Mouse (Mus musculus) cortical plate, adult 2 months (tissue): ENCODE results near the gene Wdr24. TPM values are rescaled to one million over a fixed set of nuclear protein-coding genes. Genes with fewer than 3 reads are reported as not detected.

Experiments used
- H3K27ac ChIP-seq: fragments of 200-500 bp; 2 replicates; pipeline ENCODE4 v1.5.1; 2012; ENCODE audit warnings: low read length, control low read depth, inconsistent platforms; ENCODE audit not compliant: insufficient read depth
- H3K4me1 ChIP-seq: fragments of 200-500 bp; 2 replicates; pipeline ENCODE4 v1.6.1; 2011; ENCODE audit warnings: low read length; ENCODE audit not compliant: control insufficient read depth, insufficient read depth
- H3K4me3 ChIP-seq: fragments of 200-500 bp; 2 replicates; pipeline ENCODE4 v1.5.1; 2011; ENCODE audit warnings: mild to moderate bottlenecking, low read length, control low read depth; ENCODE audit not compliant: insufficient read depth
- CTCF ChIP-seq: fragments of 200-500 bp; IDR thresholded peaks from 2 replicates; pipeline ENCODE4 v1.5.1; 2011; ENCODE audit warnings: mild to moderate bottlenecking, control low read depth, low read length; ENCODE audit not compliant: insufficient read depth; ENCODE audit errors: extremely low read depth
- POLR2A ChIP-seq: fragments of 200-500 bp; IDR thresholded peaks from 2 replicates; pipeline ENCODE4 v1.6.1; 2011; ENCODE audit warnings: mild to moderate bottlenecking, low read length, control low read depth; ENCODE audit not compliant: insufficient read depth; ENCODE audit errors: extremely low read depth
- polyA plus RNA-seq: library from polyadenylated mRNA; depleted of rRNA; stranded (reverse); fragments of >200 nt; gene quantifications from 2 replicates; pipeline ENCODE4 v1.2.3, GENCODE M21; 2012

Gene Wdr24
- polyA plus RNA-seq, 1 experiment, result 36.4 TPM

- Histone ChIP-seq H3K4me1 (peaks cover 6% of the 10 kb centered on the region), H3K4me3 (peak overlapping the region; percentile 51; the same call in 1 of the 2 replicates), H3K27ac (no peak overlapping the region)
- TF ChIP-seq POLR2A, result no peak
- TF ChIP-seq CTCF, result no peak
Observed at GRCm38 (mm10) chr17:25835301-25835700, 11.9 kb downstream of the Wdr24 start.

GRCm38 (mm10) chr17:25835816-25836215 lies 12.4 kb downstream of the Wdr24 start:
- H3K4me1 ChIP-seq, result peaks cover 6% of the 10 kb centered on the region
- no peak for TF ChIP-seq POLR2A
- TF ChIP-seq CTCF, result no peak
- peak overlapping the region; percentile 69; the same call in 1 of the 2 replicates for H3K27ac ChIP-seq
- H3K4me3 ChIP-seq, result peak overlapping the region; percentile 51; the same call in 1 of the 2 replicates

- H3K27ac ChIP-seq, result peak overlapping the region; percentile 69
- peak overlapping the region; percentile 51 for H3K4me3 ChIP-seq
- TF ChIP-seq POLR2A (no peak), CTCF (no peak)
- peaks cover 5% of the 10 kb centered on the region for H3K4me1 ChIP-seq
Observed at GRCm38 (mm10) chr17:25836397-25837075, 13.1 kb downstream of the Wdr24 start.

GRCm38 (mm10) chr17:25837076-25837410 lies 13.6 kb downstream of the Wdr24 start, which contains the start of gene Rhbdl1:
Gene Rhbdl1 (minus strand): TSS chr17:25837295.
- Histone ChIP-seq H3K4me1 (peaks cover 5% of the 10 kb centered on the region), H3K4me3 (peak within 1 kb of the TSS; percentile 51), H3K27ac (peak within 1 kb of the TSS; percentile 69)
- TF ChIP-seq POLR2A (peak; percentile 71; the same call in 1 of the 2 replicates), CTCF (no peak)

GRCm38 (mm10) chr17:25837533-25837932 lies 14.1 kb downstream of the Wdr24 start:
- H3K4me3 ChIP-seq, result no peak overlapping the region; the same call in 1 of the 2 replicates
- no peak for TF ChIP-seq POLR2A
- no peak for TF ChIP-seq CTCF
- H3K27ac ChIP-seq, result peak overlapping the region; percentile 69; the same call in 1 of the 2 replicates
- H3K4me1 ChIP-seq, result peaks cover 5% of the 10 kb centered on the region

- H3K27ac ChIP-seq, result no peak overlapping the region
- TF ChIP-seq POLR2A (no peak), CTCF (no peak)
- no peak overlapping the region for H3K4me3 ChIP-seq
- peaks cover 10% of the 10 kb centered on the region for H3K4me1 ChIP-seq
Observed at GRCm38 (mm10) chr17:25838904-25839303, 15.5 kb downstream of the Wdr24 start.

- H3K4me1 ChIP-seq, result peaks cover 10% of the 10 kb centered on the region
- no peak overlapping the region for H3K4me3 ChIP-seq
- H3K27ac ChIP-seq, result no peak overlapping the region
- no peak for TF ChIP-seq CTCF
- TF ChIP-seq POLR2A, result no peak
Observed at GRCm38 (mm10) chr17:25839455-25840235, 16.2 kb downstream of the Wdr24 start.

- Histone ChIP-seq H3K4me3 (no peak overlapping the region), H3K27ac (no peak overlapping the region), H3K4me1 (peaks cover 8% of the 10 kb centered on the region)
- TF ChIP-seq CTCF (no peak), POLR2A (no peak)
Observed at GRCm38 (mm10) chr17:25840519-25840918, 17.1 kb downstream of the Wdr24 start.

GRCm38 (mm10) chr17:25841117-25841880 lies 17.9 kb downstream of the Wdr24 start, which contains the start of gene Gm20683:
Gene Gm20683 (minus strand): TSS chr17:25841763.
- Histone ChIP-seq H3K27ac (no peak within 1 kb of the TSS), H3K4me3 (no peak within 1 kb of the TSS; the same call in 1 of the 2 replicates), H3K4me1 (peaks cover 5% of the 10 kb centered on the region)
- no peak for TF ChIP-seq POLR2A
- no peak for TF ChIP-seq CTCF
